Mouse (Mus musculus): Measurements from ENCODE around the gene Ifitm7. TPM values are rescaled to one million over a fixed set of nuclear protein-coding genes. Genes with fewer than 3 reads are reported as not detected.

Gene Ifitm7
- polyA plus RNA-seq (2014; fragmentation: Nextera tagmentation; extraction: Ambion mirVana): 0.42 TPM in 1 of 2 replicates, not detected in the other

DNA sequence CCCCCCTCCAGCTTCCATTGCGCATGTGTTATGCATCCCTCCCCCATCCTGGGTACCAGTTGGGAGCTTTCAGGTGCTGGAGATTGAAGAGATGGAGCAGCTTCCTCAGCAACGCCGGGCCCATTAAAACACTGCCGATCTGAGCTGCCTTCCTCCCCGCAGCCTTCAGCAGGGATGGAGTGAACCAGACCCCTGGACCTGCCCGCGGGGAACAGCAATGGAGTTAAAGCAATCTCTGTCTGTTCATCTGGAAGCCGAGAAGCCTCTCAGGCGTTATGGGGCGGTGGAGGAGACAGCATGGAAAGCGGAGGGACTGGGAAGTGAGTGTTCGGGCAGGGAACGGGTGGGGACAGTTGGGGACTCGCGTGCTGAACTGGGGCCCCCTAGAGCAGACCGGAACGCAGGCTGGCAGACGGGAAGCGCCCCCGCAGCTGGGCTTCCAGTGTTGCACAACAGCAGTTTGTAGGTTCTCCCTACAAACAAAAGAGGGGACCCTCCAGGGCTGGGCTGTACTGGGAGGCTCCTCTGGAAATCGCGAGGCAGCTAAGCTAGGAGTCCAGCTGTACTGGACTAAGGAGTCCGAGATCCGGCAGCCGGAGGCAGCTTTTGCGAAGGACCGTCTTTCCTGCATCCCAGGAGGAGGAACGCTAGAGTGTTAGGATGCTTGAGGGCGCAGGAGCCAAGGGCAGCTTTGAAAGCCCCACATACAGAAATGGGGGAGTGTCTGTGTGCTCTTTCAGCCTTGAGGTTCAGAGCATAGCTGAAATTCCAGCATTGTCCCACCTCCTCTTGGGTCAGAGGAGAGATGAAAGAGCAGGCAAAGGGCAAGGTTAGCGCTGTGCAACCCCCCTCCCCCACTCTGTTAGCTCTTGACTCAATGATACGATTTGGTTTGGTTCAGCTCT, at the start of gene Ifitm7, which contains the start of gene 2900011O08Rik:
TSS of gene Ifitm7 (minus strand) at position 315 of the 905 bp plus-strand sequence.
TSS of gene 2900011O08Rik (plus strand) at position 31 of the 905 bp plus-strand sequence.
- Histone ChIP-seq H3K4me1 (ENCODE audit: control insufficient read depth, insufficient read depth, low read length) (peaks cover 5% of the 10 kb centered on the region; the same call in 1 of the 2 replicates), H3K27ac (ENCODE audit: low read depth, low read length) (no peak within 1 kb of the TSS), H3K4me2 (replicated peaks; ENCODE audit: low read depth, low read length) (peak within 1 kb of the TSS; percentile 83), H3K9me3 (ENCODE audit: control insufficient read depth, low read length) (no peaks in the 10 kb centered on the region), H3K27me3 (ENCODE audit: control insufficient read depth, insufficient read depth, low read length) (no peaks in the 10 kb centered on the region), H3K9ac (ENCODE audit: low read depth, low read length) (peak within 1 kb of the TSS; percentile 52), H3K4me3 (ENCODE audit: low read length) (peak within 1 kb of the TSS; percentile 47), H3K36me3 (ENCODE audit: control insufficient read depth, insufficient read depth, low read length) (no peaks in the 10 kb centered on the region)
- WGBS: 1% methylated on average over 31 of the region's 31 CpGs
- ATAC-seq (ENCODE audit: low FRiP score, low TSS enrichment): peak; percentile 82

DNA sequence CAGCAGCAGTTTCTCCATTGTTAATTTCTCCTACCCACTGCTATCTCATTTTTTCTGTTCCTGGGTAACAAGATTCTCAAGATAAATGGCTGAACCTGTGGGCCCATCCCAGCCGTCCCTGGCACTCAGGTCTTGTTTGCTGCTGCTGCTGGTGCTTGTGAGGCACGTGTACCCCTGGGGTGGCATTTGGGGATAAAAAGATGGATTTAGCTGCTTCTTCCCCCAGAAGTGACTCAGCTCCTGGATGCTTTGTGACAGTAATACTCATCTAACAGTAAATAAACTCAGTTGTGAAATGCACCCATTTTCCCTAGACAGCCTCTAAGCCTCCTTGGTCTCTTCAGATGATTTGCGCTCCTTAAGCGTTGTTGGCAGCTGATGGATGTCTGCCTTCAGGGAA, 46.4 kb upstream of the Ifitm7 start:
- no peak overlapping the region for H3K27ac ChIP-seq (ENCODE audit: low read depth, low read length)
- 76% methylated on average over 4 of the region's 4 CpGs for WGBS
- H3K36me3 ChIP-seq (ENCODE audit: control insufficient read depth, insufficient read depth, low read length): no peaks in the 10 kb centered on the region
- no peak overlapping the region for H3K9ac ChIP-seq (ENCODE audit: low read depth, low read length)
- H3K4me2 ChIP-seq (replicated peaks; ENCODE audit: low read depth, low read length): no peak overlapping the region
- H3K9me3 ChIP-seq (ENCODE audit: control insufficient read depth, low read length): no peaks in the 10 kb centered on the region
- no peak overlapping the region for H3K4me3 ChIP-seq (ENCODE audit: low read length)
- H3K4me1 ChIP-seq (ENCODE audit: control insufficient read depth, insufficient read depth, low read length): no peaks in the 10 kb centered on the region
- no peaks in the 10 kb centered on the region for H3K27me3 ChIP-seq (ENCODE audit: control insufficient read depth, insufficient read depth, low read length)
- ATAC-seq (ENCODE audit: low FRiP score, low TSS enrichment): no peak

DNA sequence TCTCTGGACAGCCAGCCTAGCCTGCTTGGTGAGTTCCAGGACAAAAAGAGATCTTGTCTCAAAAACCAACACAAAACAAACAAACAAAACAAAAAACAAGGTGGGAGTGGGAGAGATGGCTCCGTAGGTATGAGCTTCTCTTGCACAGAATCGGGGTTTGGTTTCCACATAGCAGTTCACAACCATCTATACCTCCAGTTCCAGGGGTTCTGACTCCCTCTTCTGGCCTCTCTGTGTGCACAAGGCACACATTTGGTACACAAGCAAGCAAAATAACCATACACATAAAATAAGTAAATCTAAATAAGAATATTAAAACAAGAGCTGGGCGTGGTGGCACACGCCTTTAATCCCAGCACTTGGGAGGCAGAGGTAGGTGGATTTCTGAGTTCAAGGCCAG, 44.0 kb upstream of the Ifitm7 start:
- 85% methylated on average over 4 of the region's 4 CpGs for WGBS
- no peak overlapping the region for H3K9ac ChIP-seq (ENCODE audit: low read depth, low read length)

DNA sequence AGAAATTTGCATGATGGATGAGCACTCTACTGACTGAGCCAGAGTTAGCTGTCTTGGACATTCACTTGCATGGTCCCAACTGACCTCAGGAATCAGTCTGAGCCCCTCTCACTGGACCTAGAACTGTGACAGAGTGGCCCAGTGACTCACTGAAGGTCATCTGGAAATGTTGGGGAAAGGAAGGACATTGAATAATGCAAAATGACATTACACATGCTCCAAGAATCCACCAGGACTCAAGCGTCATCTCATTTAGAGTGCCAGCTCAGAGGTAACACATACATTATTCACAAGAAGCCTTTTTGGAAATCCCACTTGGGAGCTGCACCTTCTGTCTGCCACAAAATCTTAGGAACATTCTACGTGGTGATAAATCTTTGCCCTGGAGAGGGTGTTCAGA, 43.2 kb upstream of the Ifitm7 start:
- no peak overlapping the region for H3K27ac ChIP-seq (ENCODE audit: low read depth, low read length)
- WGBS: 81% methylated on average over 2 of the region's 2 CpGs
- H3K27me3 ChIP-seq (ENCODE audit: control insufficient read depth, insufficient read depth, low read length): no peaks in the 10 kb centered on the region

More for the DNA sequence above, 44.0 kb upstream of the Ifitm7 start:
- ATAC-seq (ENCODE audit: low FRiP score, low TSS enrichment): no peak
- Histone ChIP-seq H3K9me3 (ENCODE audit: control insufficient read depth, low read length) (no peaks in the 10 kb centered on the region), H3K4me2 (replicated peaks; ENCODE audit: low read depth, low read length) (no peak overlapping the region), H3K4me1 (ENCODE audit: control insufficient read depth, insufficient read depth, low read length) (no peaks in the 10 kb centered on the region), H3K27ac (ENCODE audit: low read depth, low read length) (no peak overlapping the region), H3K36me3 (ENCODE audit: control insufficient read depth, insufficient read depth, low read length) (no peaks in the 10 kb centered on the region), H3K4me3 (ENCODE audit: low read length) (no peak overlapping the region), H3K27me3 (ENCODE audit: control insufficient read depth, insufficient read depth, low read length) (no peaks in the 10 kb centered on the region)

DNA sequence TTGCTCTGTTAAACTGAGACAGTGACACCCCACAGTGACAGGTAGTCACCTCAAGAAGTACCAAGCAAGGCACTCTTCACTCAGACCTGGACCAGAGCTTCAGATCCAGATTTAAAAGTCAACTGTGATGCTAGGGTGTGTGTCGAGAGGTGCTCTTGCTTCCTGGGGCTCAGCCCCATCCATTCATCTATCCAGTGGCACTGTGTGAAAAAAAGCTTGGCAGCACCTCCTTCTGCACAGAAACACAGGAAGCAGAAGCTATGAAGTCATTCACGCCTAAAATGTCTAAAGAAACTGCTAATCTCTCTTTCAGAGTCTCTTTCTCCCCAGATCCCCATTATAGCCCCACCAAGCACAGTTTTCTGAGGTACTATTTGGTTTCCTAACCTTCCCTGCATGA, 42.4 kb upstream of the Ifitm7 start:
- no peak overlapping the region for H3K27ac ChIP-seq (ENCODE audit: low read depth, low read length)
- H3K4me1 ChIP-seq (ENCODE audit: control insufficient read depth, insufficient read depth, low read length): no peaks in the 10 kb centered on the region
- no peaks in the 10 kb centered on the region for H3K36me3 ChIP-seq (ENCODE audit: control insufficient read depth, insufficient read depth, low read length)
- no peak for ATAC-seq (ENCODE audit: low FRiP score, low TSS enrichment)
- 61% methylated on average over 2 of the region's 2 CpGs for WGBS
- H3K27me3 ChIP-seq (ENCODE audit: control insufficient read depth, insufficient read depth, low read length): no peaks in the 10 kb centered on the region
- no peaks in the 10 kb centered on the region for H3K9me3 ChIP-seq (ENCODE audit: control insufficient read depth, low read length)
- no peak overlapping the region for H3K9ac ChIP-seq (ENCODE audit: low read depth, low read length)
- no peak overlapping the region for H3K4me3 ChIP-seq (ENCODE audit: low read length)
- H3K4me2 ChIP-seq (replicated peaks; ENCODE audit: low read depth, low read length): no peak overlapping the region

More for the DNA sequence above, 43.2 kb upstream of the Ifitm7 start:
- no peak for ATAC-seq (ENCODE audit: low FRiP score, low TSS enrichment)
- H3K4me1 ChIP-seq (ENCODE audit: control insufficient read depth, insufficient read depth, low read length): no peaks in the 10 kb centered on the region
- no peak overlapping the region for H3K4me3 ChIP-seq (ENCODE audit: low read length)
- no peaks in the 10 kb centered on the region for H3K9me3 ChIP-seq (ENCODE audit: control insufficient read depth, low read length)
- no peak overlapping the region for H3K9ac ChIP-seq (ENCODE audit: low read depth, low read length)
- H3K36me3 ChIP-seq (ENCODE audit: control insufficient read depth, insufficient read depth, low read length): no peaks in the 10 kb centered on the region
- no peak overlapping the region for H3K4me2 ChIP-seq (replicated peaks; ENCODE audit: low read depth, low read length)

DNA sequence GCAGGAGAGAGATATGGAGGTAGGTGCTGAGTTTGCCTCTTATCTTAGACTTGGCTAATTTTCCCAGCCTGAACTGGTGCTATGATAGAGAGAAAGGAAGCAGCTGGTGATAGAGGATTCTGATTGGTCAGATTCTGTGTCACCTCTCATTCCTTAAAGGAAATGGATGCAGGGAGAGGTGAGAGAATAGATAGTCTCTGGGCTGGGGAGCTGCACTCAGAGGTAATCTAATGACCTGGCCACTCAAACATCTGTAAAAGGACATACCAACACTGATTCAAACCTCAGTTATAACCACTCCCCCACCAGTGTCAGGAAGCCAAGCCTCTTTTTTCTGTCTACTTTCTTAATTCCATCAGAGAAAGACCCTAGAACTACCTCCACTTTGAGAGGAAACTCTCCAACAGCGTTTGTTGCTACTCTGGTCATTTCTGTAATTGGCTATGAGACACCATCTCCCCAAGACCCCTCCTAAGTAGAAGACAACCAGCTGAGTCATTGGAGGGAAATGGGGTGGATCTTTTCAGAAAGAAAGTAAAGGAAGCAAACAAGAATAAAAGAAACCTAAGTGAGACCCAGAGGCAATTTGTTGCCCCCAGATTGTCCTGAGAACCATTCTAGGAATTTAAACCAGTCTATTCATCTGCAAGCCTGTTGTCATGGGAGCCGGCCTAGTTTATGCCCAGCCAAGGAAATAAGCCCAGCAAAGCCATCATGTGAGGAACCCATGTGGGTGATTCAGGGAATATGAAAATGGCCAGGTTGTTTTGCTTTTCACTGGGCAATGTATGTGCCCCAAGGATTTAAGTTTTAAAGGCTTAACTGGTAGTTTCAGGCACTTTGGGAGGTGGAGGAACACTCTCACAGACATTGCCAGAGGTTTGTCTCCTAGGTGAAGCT, 38.7 kb upstream of the Ifitm7 start:
- no peak for ATAC-seq (ENCODE audit: low FRiP score, low TSS enrichment)
- H3K4me1 ChIP-seq (ENCODE audit: control insufficient read depth, insufficient read depth, low read length): no peaks in the 10 kb centered on the region
- no peak overlapping the region for H3K9ac ChIP-seq (ENCODE audit: low read depth, low read length)
- H3K36me3 ChIP-seq (ENCODE audit: control insufficient read depth, insufficient read depth, low read length): no peaks in the 10 kb centered on the region
- H3K4me2 ChIP-seq (replicated peaks; ENCODE audit: low read depth, low read length): no peak overlapping the region
- no peaks in the 10 kb centered on the region for H3K9me3 ChIP-seq (ENCODE audit: control insufficient read depth, low read length)
- no peaks in the 10 kb centered on the region for H3K27me3 ChIP-seq (ENCODE audit: control insufficient read depth, insufficient read depth, low read length)
- no peak overlapping the region for H3K4me3 ChIP-seq (ENCODE audit: low read length)
- WGBS: 71% methylated on average over 2 of the region's 2 CpGs
- H3K27ac ChIP-seq (ENCODE audit: low read depth, low read length): no peak overlapping the region

DNA sequence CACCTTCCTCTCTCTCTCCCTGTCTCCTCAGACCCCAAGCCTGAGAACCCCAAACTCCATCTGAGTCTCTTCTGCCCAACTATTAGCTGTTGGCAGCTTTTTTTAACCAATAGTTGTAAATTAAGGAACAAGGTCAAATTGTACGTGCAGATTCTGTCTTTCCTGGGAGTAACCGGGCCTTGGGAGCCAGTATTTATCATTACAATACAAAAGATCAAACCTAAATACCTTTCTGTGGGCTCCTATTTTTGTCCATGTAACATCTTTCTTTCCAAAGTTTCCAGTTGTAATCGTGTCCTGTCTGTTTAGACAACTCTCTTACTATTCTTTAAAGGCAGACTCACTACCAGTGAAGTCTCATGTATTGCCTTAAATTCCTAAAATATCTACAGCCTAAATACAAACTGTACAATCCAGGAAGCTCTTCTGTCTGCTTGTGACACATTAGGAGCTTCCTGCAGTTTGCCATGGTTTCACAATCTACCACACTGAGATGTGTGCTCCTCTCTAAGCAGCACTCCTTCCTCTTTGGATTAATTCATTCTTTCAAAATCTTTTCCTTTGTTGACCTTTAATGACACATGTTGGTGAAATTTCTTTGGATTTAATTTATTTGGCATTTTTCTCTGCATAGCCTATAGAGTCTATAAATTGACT, 34.6 kb upstream of the Ifitm7 start:
- H3K4me2 ChIP-seq (replicated peaks; ENCODE audit: low read depth, low read length): no peak overlapping the region
- 75% methylated on average over 3 of the region's 3 CpGs for WGBS

DNA sequence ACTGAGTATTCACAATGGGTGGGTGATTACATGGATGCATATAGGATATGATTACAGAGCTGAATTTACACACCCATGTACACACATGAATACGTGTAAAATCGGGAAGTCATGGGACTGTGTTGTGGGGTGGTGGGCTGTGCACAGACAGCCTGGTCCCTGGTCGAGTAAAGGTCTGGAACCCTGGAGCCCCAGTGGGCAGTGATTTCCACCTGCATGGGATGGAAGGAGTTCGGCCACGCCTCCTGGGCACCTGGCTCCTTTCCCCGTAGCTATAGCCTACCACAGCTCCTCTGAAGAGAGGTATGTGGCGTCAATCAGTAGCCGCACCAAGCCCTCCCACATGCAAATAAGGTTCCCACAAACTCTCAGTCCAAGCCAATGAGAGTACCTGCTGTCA, 30.6 kb upstream of the Ifitm7 start:
- Histone ChIP-seq H3K4me2 (replicated peaks; ENCODE audit: low read depth, low read length) (no peak overlapping the region), H3K36me3 (ENCODE audit: control insufficient read depth, insufficient read depth, low read length) (no peaks in the 10 kb centered on the region), H3K4me3 (ENCODE audit: low read length) (no peak overlapping the region), H3K4me1 (ENCODE audit: control insufficient read depth, insufficient read depth, low read length) (no peaks in the 10 kb centered on the region), H3K9ac (ENCODE audit: low read depth, low read length) (no peak overlapping the region), H3K9me3 (ENCODE audit: control insufficient read depth, low read length) (no peaks in the 10 kb centered on the region), H3K27me3 (ENCODE audit: control insufficient read depth, insufficient read depth, low read length) (no peaks in the 10 kb centered on the region), H3K27ac (ENCODE audit: low read depth, low read length) (no peak overlapping the region)
- 86% methylated on average over 8 of the region's 8 CpGs for WGBS
- no peak for ATAC-seq (ENCODE audit: low FRiP score, low TSS enrichment)

More for the DNA sequence above, 34.6 kb upstream of the Ifitm7 start:
- ATAC-seq (ENCODE audit: low FRiP score, low TSS enrichment): no peak
- Histone ChIP-seq H3K27me3 (ENCODE audit: control insufficient read depth, insufficient read depth, low read length) (no peaks in the 10 kb centered on the region), H3K27ac (ENCODE audit: low read depth, low read length) (no peak overlapping the region), H3K9me3 (ENCODE audit: control insufficient read depth, low read length) (no peaks in the 10 kb centered on the region), H3K9ac (ENCODE audit: low read depth, low read length) (no peak overlapping the region), H3K4me3 (ENCODE audit: low read length) (no peak overlapping the region), H3K36me3 (ENCODE audit: control insufficient read depth, insufficient read depth, low read length) (no peaks in the 10 kb centered on the region), H3K4me1 (ENCODE audit: control insufficient read depth, insufficient read depth, low read length) (no peaks in the 10 kb centered on the region)
